Mouse (Mus musculus) hindbrain, embryonic 16.5 days (tissue): ENCODE results near the gene Sirt3. TPM values are rescaled to one million over a fixed set of nuclear protein-coding genes. Genes with fewer than 3 reads are reported as not detected.

Experiments
- ATAC-seq: fragments of 200-750 bp; cut with Nextera tagmentation; 2 replicates; pipeline ENCODE4 v1.8.0; 2017; ENCODE audit warnings: moderate TSS enrichment, moderate library complexity
- H3K27ac ChIP-seq: fragments of 300-500 bp; sonication (generic); 2 replicates; pipeline ENCODE4 v1.5.1; 2014; ENCODE audit warnings: low read depth, mild to moderate bottlenecking, control low read depth, low read length, moderate library complexity
- H3K27me3 ChIP-seq: fragments of 300-500 bp; sonication (generic); replicated peaks from 2 replicates; pipeline ENCODE4 v1.6.1; 2014; ENCODE audit warnings: low read length; ENCODE audit not compliant: control insufficient read depth, insufficient read depth
- H3K36me3 ChIP-seq: fragments of 300-500 bp; sonication (generic); 2 replicates; pipeline ENCODE4 v1.6.1; 2014; ENCODE audit warnings: mild to moderate bottlenecking, low read length, moderate library complexity, mixed read lengths; ENCODE audit not compliant: control insufficient read depth, insufficient read depth
- H3K4me1 ChIP-seq: fragments of 300-500 bp; sonication (generic); 2 replicates; pipeline ENCODE4 v1.6.1; 2014; ENCODE audit warnings: low read depth, low read length; ENCODE audit not compliant: control insufficient read depth, insufficient read depth
- H3K4me2 ChIP-seq: fragments of 300-500 bp; sonication (generic); 2 replicates; pipeline ENCODE4 v1.6.1; 2014; ENCODE audit warnings: mild to moderate bottlenecking, low read length, control low read depth, moderate library complexity
- H3K4me3 ChIP-seq: fragments of 300-500 bp; sonication (generic); 2 replicates; pipeline ENCODE4 v1.5.1; 2014; ENCODE audit warnings: mild to moderate bottlenecking, low read length, control low read depth, moderate library complexity
- H3K9ac ChIP-seq: fragments of 300-500 bp; sonication (generic); 2 replicates; pipeline ENCODE4 v1.6.1; 2014; ENCODE audit warnings: low read depth, mild to moderate bottlenecking, control low read depth, low read length, moderate library complexity
- H3K9me3 ChIP-seq: fragments of 300-500 bp; sonication (generic); 2 replicates; pipeline ENCODE4 v1.6.1; 2014; ENCODE audit warnings: mild to moderate bottlenecking, low read length, moderate library complexity; ENCODE audit not compliant: control insufficient read depth
- WGBS: fragments of 180-500 bp; shearing (Covaris S2); extraction: QIAGEN DNeasy Blood & Tissue Kit; methylation state at CpG from one replicate; pipeline ENCODE4 v1.1.7; 2014; 5-methylcytosine and 5-hydroxymethylcytosine counted together
- polyA plus RNA-seq: library from polyadenylated mRNA; unstranded; fragments of >200 nt; fragmentation: Nextera tagmentation; extraction: Ambion mirVana; gene quantifications from 2 replicates; pipeline ENCODE4 v1.2.1, GENCODE M21; 2015

Sirt3 gene
- polyA plus RNA-seq, 1 experiment from 2014 or later = 70.6 TPM

GRCm38 (mm10) chr7:140879355-140879754, 2.8 kb downstream of the Sirt3 start:
- H3K4me2 ChIP-seq = no peak overlapping the region
- H3K36me3 ChIP-seq = peaks cover 11% of the 10 kb centered on the region; the same call in 1 of the 2 replicates
- H3K4me1 ChIP-seq = peaks cover 13% of the 10 kb centered on the region
- ATAC-seq = no peak
- H3K27ac ChIP-seq = no peak overlapping the region
- no peaks in the 10 kb centered on the region for H3K27me3 ChIP-seq
- 95% methylated on average over 7 of the region's 7 CpGs for WGBS
- H3K9me3 ChIP-seq = no peaks in the 10 kb centered on the region
- H3K9ac ChIP-seq = no peak overlapping the region
- no peak overlapping the region for H3K4me3 ChIP-seq

- Histone ChIP-seq H3K27ac (no peak overlapping the region), H3K9me3 (no peaks in the 10 kb centered on the region), H3K9ac (no peak overlapping the region), H3K4me2 (no peak overlapping the region), H3K4me1 (peaks cover 3% of the 10 kb centered on the region), H3K27me3 (no peaks in the 10 kb centered on the region), H3K4me3 (no peak overlapping the region), H3K36me3 (peaks cover 11% of the 10 kb centered on the region; the same call in 1 of the 2 replicates)
- WGBS = 93% methylated on average over 6 of the region's 6 CpGs
- ATAC-seq = no peak
These were observed 4.7 kb downstream of the Sirt3 start for GRCm38 (mm10) chr7:140877364-140877763.

GRCm38 (mm10) chr7:140874224-140874623, 7.9 kb downstream of the Sirt3 start:
- Histone ChIP-seq H3K4me3 (no peak overlapping the region), H3K27me3 (no peaks in the 10 kb centered on the region), H3K9me3 (no peaks in the 10 kb centered on the region), H3K4me2 (no peak overlapping the region), H3K4me1 (no peaks in the 10 kb centered on the region), H3K9ac (no peak overlapping the region), H3K27ac (no peak overlapping the region), H3K36me3 (peaks cover 13% of the 10 kb centered on the region)
- ATAC-seq = no peak
- WGBS = 92% methylated on average over 4 of the region's 4 CpGs

GRCm38 (mm10) chr7:140864761-140865160, 17.3 kb downstream of the Sirt3 start:
- Histone ChIP-seq H3K27ac (no peak overlapping the region), H3K9me3 (no peaks in the 10 kb centered on the region), H3K4me1 (no peaks in the 10 kb centered on the region), H3K4me2 (no peak overlapping the region), H3K27me3 (no peaks in the 10 kb centered on the region), H3K4me3 (no peak overlapping the region), H3K9ac (no peak overlapping the region; the same call in 1 of the 2 replicates), H3K36me3 (peaks cover 40% of the 10 kb centered on the region)
- ATAC-seq = no peak; the same call in 1 of the 2 replicates
- WGBS = 88% methylated on average over 12 of the region's 12 CpGs

- Histone ChIP-seq H3K4me2 (no peak overlapping the region), H3K4me1 (peaks cover 20% of the 10 kb centered on the region), H3K27ac (no peak overlapping the region), H3K4me3 (no peak overlapping the region), H3K9me3 (no peaks in the 10 kb centered on the region), H3K36me3 (peaks cover 39% of the 10 kb centered on the region), H3K27me3 (no peaks in the 10 kb centered on the region), H3K9ac (no peak overlapping the region; the same call in 1 of the 2 replicates)
- 82% methylated on average over 5 of the region's 5 CpGs for WGBS
- ATAC-seq = no peak
These were observed 21.4 kb downstream of the Sirt3 start for GRCm38 (mm10) chr7:140860728-140861127.

- Histone ChIP-seq H3K4me2 (no peak overlapping the region), H3K36me3 (peaks cover 39% of the 10 kb centered on the region), H3K9me3 (no peaks in the 10 kb centered on the region), H3K4me1 (peaks cover 27% of the 10 kb centered on the region), H3K27ac (no peak overlapping the region), H3K9ac (no peak overlapping the region), H3K27me3 (no peaks in the 10 kb centered on the region), H3K4me3 (no peak overlapping the region)
- 71% methylated on average over 6 of the region's 6 CpGs for WGBS
- no peak for ATAC-seq
These were observed 22.1 kb downstream of the Sirt3 start for GRCm38 (mm10) chr7:140859997-140860396.

- Histone ChIP-seq H3K9ac (peak overlapping the region; percentile 91; the same call in 1 of the 2 replicates), H3K36me3 (peaks cover 33% of the 10 kb centered on the region), H3K9me3 (no peaks in the 10 kb centered on the region), H3K27ac (no peak overlapping the region), H3K4me2 (peak overlapping the region; percentile 97), H3K4me1 (peaks cover 29% of the 10 kb centered on the region), H3K4me3 (no peak overlapping the region; the same call in 1 of the 2 replicates), H3K27me3 (no peaks in the 10 kb centered on the region)
- WGBS = 99% methylated on average over 8 of the region's 8 CpGs
- no peak for ATAC-seq
These were observed 23.4 kb downstream of the Sirt3 start for GRCm38 (mm10) chr7:140858746-140859145.

- ATAC-seq = peak; percentile 58
These were observed 24.3 kb downstream of the Sirt3 start, which contains the start of gene Bet1l for GRCm38 (mm10) chr7:140857550-140858505. Gene Bet1l, minus strand, starts transcription at chr7:140857577.

GRCm38 (mm10) chr7:140856785-140857549, 25.1 kb downstream of the Sirt3 start, which contains the start of gene Ric8a:
Gene Ric8a, plus strand, starts transcription at chr7:140856957.
- Histone ChIP-seq H3K4me1 (peaks cover 29% of the 10 kb centered on the region), H3K27ac (peak within 1 kb of the TSS; percentile 95), H3K9me3 (no peaks in the 10 kb centered on the region), H3K4me3 (peak within 1 kb of the TSS; percentile 89), H3K4me2 (peak within 1 kb of the TSS; percentile 97), H3K9ac (peak within 1 kb of the TSS; percentile 91), H3K36me3 (peaks cover 33% of the 10 kb centered on the region), H3K27me3 (no peaks in the 10 kb centered on the region)
- peak; percentile 84 for ATAC-seq
- under 1% methylated on average over 50 of the region's 50 CpGs for WGBS

More at GRCm38 (mm10) chr7:140857550-140858505, 24.3 kb downstream of the Sirt3 start, which contains the start of gene Bet1l:
- H3K9me3 ChIP-seq = no peaks in the 10 kb centered on the region
- peaks cover 29% of the 10 kb centered on the region for H3K4me1 ChIP-seq
- peaks cover 35% of the 10 kb centered on the region for H3K36me3 ChIP-seq
- 34% methylated on average over 40 of the region's 40 CpGs for WGBS
- H3K9ac ChIP-seq = peak within 1 kb of the TSS; percentile 91
- no peaks in the 10 kb centered on the region for H3K27me3 ChIP-seq
- peak within 1 kb of the TSS; percentile 95 for H3K27ac ChIP-seq
- peak within 1 kb of the TSS; percentile 97 for H3K4me2 ChIP-seq
- H3K4me3 ChIP-seq = peak within 1 kb of the TSS; percentile 89
